Mouse (Mus musculus): ENCODE measurements at regions not wholly inside any gene's neighbourhood (a gene's known extent, or its start where the extent isn't known, plus 50 kb on each side); places are given as distances from the start of the nearest gene placed in this dataset.
A peak's percentile ranks its signal among the peaks of the same experiment; 100 is the strongest.
"Not testable (repeated sequence)": the region's sequence is repeated elsewhere in the genome, so short reads cannot be mapped to it uniquely, and the experiment has no call there.

- DNase-seq, result peak; percentile 6
These were observed 167.0 kb upstream of the Ndn start for GRCm38 (mm10) chr7:62179387-62179786.

GRCm38 (mm10) chr7:62208529-62208928 lies 137.8 kb upstream of the Ndn start:
- DNase-seq, result no peak

- DNase-seq, result peak; percentile 21
These were observed 137.2 kb upstream of the Ndn start for GRCm38 (mm10) chr7:62209117-62209700.

GRCm38 (mm10) chr7:62225184-62225583 lies 121.2 kb upstream of the Ndn start:
- DNase-seq, result no peak

GRCm38 (mm10) chr7:62227727-62228126 lies 118.6 kb upstream of the Ndn start:
- DNase-seq, result no peak

- no peak for DNase-seq
These were observed 115.7 kb upstream of the Ndn start for GRCm38 (mm10) chr7:62230713-62231112.

GRCm38 (mm10) chr7:62231120-62231574 lies 115.2 kb upstream of the Ndn start:
- no peak for DNase-seq

- DNase-seq, result no peak
These were observed 114.3 kb upstream of the Ndn start for GRCm38 (mm10) chr7:62232076-62232475.

GRCm38 (mm10) chr7:62234037-62234436 lies 112.3 kb upstream of the Ndn start:
- DNase-seq, result no peak

GRCm38 (mm10) chr7:62235766-62236165 lies 110.6 kb upstream of the Ndn start:
- no peak for DNase-seq

- DNase-seq, result no peak
These were observed 84.7 kb upstream of the Ndn start for GRCm38 (mm10) chr7:62261688-62262114.

- not testable (repeated sequence) for DNase-seq
These were observed 84.2 kb upstream of the Ndn start for GRCm38 (mm10) chr7:62262174-62262573.

- no peak for DNase-seq
These were observed 77.1 kb upstream of the Ndn start for GRCm38 (mm10) chr7:62269156-62269855.

- DNase-seq, result no peak
These were observed 70.2 kb upstream of the Ndn start for GRCm38 (mm10) chr7:62276219-62276618.

- no peak for DNase-seq
These were observed 67.9 kb upstream of the Ndn start for GRCm38 (mm10) chr7:62278492-62278891.

- no peak for DNase-seq
These were observed 67.3 kb upstream of the Ndn start for GRCm38 (mm10) chr7:62279022-62279421.

Data from cerebellum, adult 8-10 months (tissue).